Mouse (Mus musculus) cerebellum, postnatal 36 days (tissue): ENCODE results near the gene Gm17359.

Experiments used
- DNase-seq, 2 experiments: peaks; one replicate each; pipeline ENCODE4 v3.0.0; 2021 to 2022; ENCODE audit warnings: mixed read lengths in 2 of 2

Gene Gm17359

GRCm38 (mm10) chr3:79484286-79485063 is 148.0 kb downstream of the Gm17359 start:
- no peak for DNase-seq

GRCm38 (mm10) chr3:79488025-79488424 is 151.6 kb downstream of the Gm17359 start:
- DNase-seq = no peak

- no peak for DNase-seq
These were observed 153.6 kb downstream of the Gm17359 start for GRCm38 (mm10) chr3:79490102-79490501.

GRCm38 (mm10) chr3:79491614-79492013 is 155.2 kb downstream of the Gm17359 start:
- DNase-seq = no peak

- DNase-seq = no peak
These were observed 156.6 kb downstream of the Gm17359 start for GRCm38 (mm10) chr3:79493064-79493463.

GRCm38 (mm10) chr3:79494028-79494427 is 157.6 kb downstream of the Gm17359 start:
- no peak for DNase-seq

GRCm38 (mm10) chr3:79495151-79495550 is 158.7 kb downstream of the Gm17359 start:
- DNase-seq = no peak

- DNase-seq = no peak
These were observed 160.2 kb downstream of the Gm17359 start for GRCm38 (mm10) chr3:79496668-79497067.

- DNase-seq = no peak
These were observed 163.8 kb downstream of the Gm17359 start for GRCm38 (mm10) chr3:79500279-79500678.

GRCm38 (mm10) chr3:79501166-79501728 is 164.8 kb downstream of the Gm17359 start:
- DNase-seq = no peak
